In genomic region chr10:81559627-81560539, GRCm38 (mm10) we compare ENCODE assay signal across 8 mouse cellular contexts. TPM values are rescaled to one million over a fixed set of nuclear protein-coding genes. Genes with fewer than 3 reads are reported as not detected.
DNase-seq lines count a peak whose midpoint lies in the region; ATAC-seq and TF ChIP-seq lines count a peak whose summit lies in the region.

No protein-coding gene starts in this region.

- no peaks in the 10 kb centered on the region for H3K9me3 ChIP-seq in heart, embryonic 13.5 days
- no peaks in the 10 kb centered on the region for H3K9me3 ChIP-seq in kidney, embryonic 14.5 days (ENCODE audit: control insufficient read depth, low read length)
- H3K9me3 ChIP-seq in liver, embryonic 12.5 days (replicated peaks), result no peaks in the 10 kb centered on the region

- H3K4me3 ChIP-seq in C2C12 (ENCODE audit: insufficient read depth, poor library complexity, severe bottlenecking) (peak overlapping the region; percentile 95), myocyte (peak overlapping the region; percentile 98)
- H3K4me3 ChIP-seq in embryonic fibroblast, embryonic 13.5 days (ENCODE audit: insufficient read depth, low read length), result peak overlapping the region; percentile 96
- peak overlapping the region; percentile 97 for H3K4me3 ChIP-seq in heart, embryonic 13.5 days
- H3K4me3 ChIP-seq in kidney, embryonic 14.5 days (ENCODE audit: low read length), result peak overlapping the region; percentile 96
- peak overlapping the region; percentile 78 for H3K4me3 ChIP-seq in liver, embryonic 12.5 days

- TF ChIP-seq CTCF in C2C12 (IDR thresholded peaks at IDR 0.05; ENCODE audit: control insufficient read depth, insufficient read depth, insufficient read length), result no peak
- TF ChIP-seq CTCF in embryonic fibroblast, embryonic 13.5 days (IDR thresholded peaks at IDR 0.05; ENCODE audit: borderline replicate concordance, insufficient read depth, low read length), result no peak

- DNase-seq in adrenal gland, postnatal 14 days, result peak; percentile 91
- DNase-seq in testis, postnatal 10 days (ENCODE audit: low spot score), result peak; percentile 83

- peak overlapping the region; percentile 73 for H3K27ac ChIP-seq in embryonic fibroblast, embryonic 13.5 days (ENCODE audit: insufficient read depth, low read length)
- peak overlapping the region; percentile 97 for H3K27ac ChIP-seq in heart, embryonic 13.5 days (replicated peaks)
- H3K27ac ChIP-seq in kidney, embryonic 14.5 days (ENCODE audit: low read depth, low read length), result peak overlapping the region; percentile 95
- peak overlapping the region; percentile 83 for H3K27ac ChIP-seq in liver, embryonic 12.5 days

- peaks cover 52% of the 10 kb centered on the region for H3K79me2 ChIP-seq in C2C12 (ENCODE audit: control insufficient read depth, insufficient read depth)
- H3K79me2 ChIP-seq in myocyte (ENCODE audit: control insufficient read depth, insufficient read depth), result peaks cover 25% of the 10 kb centered on the region

- whole genome bisulfite sequencing in heart, embryonic 13.5 days, result 1% methylated on average over 35 of the region's 36 CpGs
- 1% methylated on average over 34 of the region's 36 CpGs for WGBS in kidney, embryonic 14.5 days
- WGBS in liver, embryonic 12.5 days (ENCODE audit: insufficient replicate concordance), result 3% methylated on average over 34 of the region's 36 CpGs

- H3K4me2 ChIP-seq in heart, embryonic 13.5 days, result peak overlapping the region; percentile 93
- peak overlapping the region; percentile 98 for H3K4me2 ChIP-seq in kidney, embryonic 14.5 days (replicated peaks; ENCODE audit: low read depth, low read length)
- peak overlapping the region; percentile 93 for H3K4me2 ChIP-seq in liver, embryonic 12.5 days
- H3K4me2 ChIP-seq in myocyte (ENCODE audit: low read depth), result peak overlapping the region; percentile 70

- no peaks in the 10 kb centered on the region for H3K27me3 ChIP-seq in C2C12 (ENCODE audit: control insufficient read depth, insufficient read depth, insufficient read length)
- no peaks in the 10 kb centered on the region for H3K27me3 ChIP-seq in heart, embryonic 13.5 days (replicated peaks)
- no peaks in the 10 kb centered on the region for H3K27me3 ChIP-seq in kidney, embryonic 14.5 days (ENCODE audit: control insufficient read depth, insufficient read depth, low read length)
- H3K27me3 ChIP-seq in liver, embryonic 12.5 days (replicated peaks), result no peaks in the 10 kb centered on the region
- H3K27me3 ChIP-seq in myocyte (ENCODE audit: control insufficient read depth, insufficient read depth, insufficient read length), result no peaks in the 10 kb centered on the region

- H3K36me3 ChIP-seq in C2C12 (ENCODE audit: control insufficient read depth, insufficient read depth) (peaks cover 28% of the 10 kb centered on the region), myocyte (ENCODE audit: control insufficient read depth, insufficient read depth) (no peaks in the 10 kb centered on the region)
- peaks cover 37% of the 10 kb centered on the region for H3K36me3 ChIP-seq in heart, embryonic 13.5 days
- H3K36me3 ChIP-seq in kidney, embryonic 14.5 days (ENCODE audit: control insufficient read depth, insufficient read depth, low read length), result peaks cover 23% of the 10 kb centered on the region
- H3K36me3 ChIP-seq in liver, embryonic 12.5 days, result peaks cover 34% of the 10 kb centered on the region

- ATAC-seq in heart, embryonic 13.5 days (ENCODE audit: extremely low read depth, insufficient number of reproducible peaks, low FRiP score, low TSS enrichment), result 0 out of 2 replicates have a peak, but pooled peaks have one; percentile 5
- peak; percentile 17 for ATAC-seq in kidney, embryonic 14.5 days (ENCODE audit: low FRiP score, low TSS enrichment)
- ATAC-seq in liver, embryonic 12.5 days, result peak; percentile 39

- peak overlapping the region; percentile 100 for H3K9ac ChIP-seq in heart, embryonic 13.5 days
- H3K9ac ChIP-seq in kidney, embryonic 14.5 days (ENCODE audit: low read depth, low read length), result peak overlapping the region; percentile 98
- peak overlapping the region; percentile 89 for H3K9ac ChIP-seq in liver, embryonic 12.5 days

- H3ac ChIP-seq in C2C12 (ENCODE audit: control insufficient read depth, insufficient read length, low read depth) (peak overlapping the region; percentile 97), myocyte (ENCODE audit: control insufficient read depth, insufficient read length) (peak overlapping the region; percentile 31)

- H3K79me3 ChIP-seq in C2C12 (ENCODE audit: low read depth), result peaks cover 30% of the 10 kb centered on the region

- peaks cover 5% of the 10 kb centered on the region for H3K4me1 ChIP-seq in embryonic fibroblast, embryonic 13.5 days (ENCODE audit: control insufficient read depth, insufficient read depth, low read length)
- peaks cover 48% of the 10 kb centered on the region for H3K4me1 ChIP-seq in heart, embryonic 13.5 days
- peaks cover 31% of the 10 kb centered on the region for H3K4me1 ChIP-seq in kidney, embryonic 14.5 days (ENCODE audit: control insufficient read depth, insufficient read depth, low read length)
- peaks cover 61% of the 10 kb centered on the region for H3K4me1 ChIP-seq in liver, embryonic 12.5 days

- peak; percentile 65 for TF ChIP-seq POLR2A in embryonic fibroblast, embryonic 13.5 days (IDR thresholded peaks at IDR 0.05; ENCODE audit: low read depth, low read length)
- peak; percentile 20 for TF ChIP-seq POLR2A in myocyte (IDR thresholded peaks at IDR 0.05; ENCODE audit: insufficient read length, low read depth)

TF ChIP-seq in C2C12, 6 proteins besides CTCF, POLR2A, EP300 and RAD21 (continues in another document):
- TF ChIP-seq USF1 (IDR thresholded peaks at IDR 0.05; ENCODE audit: low read depth) (no peak), FOSL1 (IDR thresholded peaks at IDR 0.05; ENCODE audit: insufficient read depth, low read length, poor library complexity, severe bottlenecking) (no peak), MYOD1 (IDR thresholded peaks at IDR 0.05; ENCODE audit: control insufficient read depth, insufficient read length, low read depth) (no peak), MYOG (IDR thresholded peaks at IDR 0.05; ENCODE audit: control insufficient read depth, extremely low read depth, insufficient read length) (no peak), MAX (IDR thresholded peaks at IDR 0.05) (no peak)

TF ChIP-seq in myocyte, 11 proteins besides CTCF, POLR2A, EP300 and RAD21 (continues in another document):
- TF ChIP-seq REST (IDR thresholded peaks at IDR 0.05; ENCODE audit: insufficient read depth, insufficient read length), result no peak
- TF ChIP-seq MYOD1 (IDR thresholded peaks at IDR 0.05; ENCODE audit: control insufficient read depth in 1 of 3, insufficient read length in 2 of 3, low read depth in 2 of 3), result peak in 1 of 3 experiments; percentile 2
- peak; percentile 1 for TF ChIP-seq POLR2AphosphoS2 (IDR thresholded peaks at IDR 0.05; ENCODE audit: insufficient read length, low read depth)
- TF ChIP-seq TCF3 (IDR thresholded peaks at IDR 0.05; ENCODE audit: insufficient read length, low read depth), result no peak
- TF ChIP-seq TCF12 (IDR thresholded peaks at IDR 0.05; ENCODE audit: insufficient read depth, poor library complexity, severe bottlenecking), result no peak

RNA-seq across cellular contexts. Expression of gene Aes, which starts 0.6 kb away (rescaled TPM):
- polyA plus RNA-seq in C2C12 (2012; fragmentation: generic; extraction: Trizol), result 532 TPM
- total RNA-seq in adrenal gland, postnatal 14 days (2021), result 646 and 698 TPM in 2 replicates
- 354 and 424 TPM in 2 replicates for polyA plus RNA-seq in embryonic fibroblast, embryonic 13.5 days (2011; ENCODE audit: insufficient read length, low read depth, missing spikeins)
- 629 and 649 TPM in 2 replicates for polyA plus RNA-seq in heart, embryonic 13.5 days (2015; fragmentation: Nextera tagmentation; extraction: Ambion mirVana)
- polyA plus RNA-seq in kidney, embryonic 14.5 days (2014; fragmentation: Nextera tagmentation; extraction: Ambion mirVana), result 408 and 609 TPM in 2 replicates
- polyA plus RNA-seq in liver, embryonic 12.5 days (2016; fragmentation: Nextera tagmentation; extraction: Ambion mirVana), result 263 and 270 TPM in 2 replicates
- 639 TPM for polyA plus RNA-seq in myocyte (2012; fragmentation: generic; extraction: Trizol)

RNA-seq across cellular contexts. Expression of gene Tle2, which starts 14.5 kb away (rescaled TPM):
- polyA plus RNA-seq in C2C12 (2012; fragmentation: generic; extraction: Trizol) (7.1 TPM), myocyte (2012; fragmentation: generic; extraction: Trizol) (11.3 TPM)
- total RNA-seq in adrenal gland, postnatal 14 days (2021), result 17.8 and 18.1 TPM in 2 replicates
- polyA plus RNA-seq in embryonic fibroblast, embryonic 13.5 days (2011; ENCODE audit: insufficient read length, low read depth, missing spikeins), result 22.4 and 25.7 TPM in 2 replicates
- polyA plus RNA-seq in heart, embryonic 13.5 days (2015; fragmentation: Nextera tagmentation; extraction: Ambion mirVana), result 23.4 and 26.4 TPM in 2 replicates
- 29.3 and 30.4 TPM in 2 replicates for polyA plus RNA-seq in kidney, embryonic 14.5 days (2014; fragmentation: Nextera tagmentation; extraction: Ambion mirVana)
- polyA plus RNA-seq in liver, embryonic 12.5 days (2016; fragmentation: Nextera tagmentation; extraction: Ambion mirVana), result 4.8 and 5.1 TPM in 2 replicates

RNA-seq across cellular contexts. Expression of gene Gna11, which starts 14.9 kb away (rescaled TPM):
- 77.6 TPM for polyA plus RNA-seq in C2C12 (2012; fragmentation: generic; extraction: Trizol)
- total RNA-seq in adrenal gland, postnatal 14 days (2021), result 65.0 and 67.2 TPM in 2 replicates
- polyA plus RNA-seq in embryonic fibroblast, embryonic 13.5 days (2011; ENCODE audit: insufficient read length, low read depth, missing spikeins), result 64.4 and 66.3 TPM in 2 replicates
- polyA plus RNA-seq in heart, embryonic 13.5 days (2015; fragmentation: Nextera tagmentation; extraction: Ambion mirVana), result 59.0 and 62.7 TPM in 2 replicates
- 77.7 and 89.2 TPM in 2 replicates for polyA plus RNA-seq in kidney, embryonic 14.5 days (2014; fragmentation: Nextera tagmentation; extraction: Ambion mirVana)
- polyA plus RNA-seq in liver, embryonic 12.5 days (2016; fragmentation: Nextera tagmentation; extraction: Ambion mirVana), result 27.7 and 28.3 TPM in 2 replicates
- 58.2 TPM for polyA plus RNA-seq in myocyte (2012; fragmentation: generic; extraction: Trizol)

RNA-seq across cellular contexts. Expression of gene Gna15, which starts 35.9 kb away (rescaled TPM):
- 0.16 TPM for polyA plus RNA-seq in C2C12 (2012; fragmentation: generic; extraction: Trizol)
- 0.85 and 1.9 TPM in 2 replicates for total RNA-seq in adrenal gland, postnatal 14 days (2021)
- 0.83 TPM in 1 of 2 replicates, not detected in the other for polyA plus RNA-seq in embryonic fibroblast, embryonic 13.5 days (2011; ENCODE audit: insufficient read length, low read depth, missing spikeins)
- 1.5 and 2.0 TPM in 2 replicates for polyA plus RNA-seq in heart, embryonic 13.5 days (2015; fragmentation: Nextera tagmentation; extraction: Ambion mirVana)
- polyA plus RNA-seq in kidney, embryonic 14.5 days (2014; fragmentation: Nextera tagmentation; extraction: Ambion mirVana), result 0.23 and 0.60 TPM in 2 replicates
- 7.0 and 7.3 TPM in 2 replicates for polyA plus RNA-seq in liver, embryonic 12.5 days (2016; fragmentation: Nextera tagmentation; extraction: Ambion mirVana)
- not detected for polyA plus RNA-seq in myocyte (2012; fragmentation: generic; extraction: Trizol)

RNA-seq across cellular contexts. Expression of gene Tle6, which starts 41.0 kb away (rescaled TPM):
- polyA plus RNA-seq in C2C12 (2012; fragmentation: generic; extraction: Trizol) (8.6 TPM), myocyte (2012; fragmentation: generic; extraction: Trizol) (15.3 TPM)
- total RNA-seq in adrenal gland, postnatal 14 days (2021), result 10.1 and 15.3 TPM in 2 replicates
- 16.5 and 26.4 TPM in 2 replicates for polyA plus RNA-seq in embryonic fibroblast, embryonic 13.5 days (2011; ENCODE audit: insufficient read length, low read depth, missing spikeins)
- 30.1 and 30.4 TPM in 2 replicates for polyA plus RNA-seq in heart, embryonic 13.5 days (2015; fragmentation: Nextera tagmentation; extraction: Ambion mirVana)
- polyA plus RNA-seq in kidney, embryonic 14.5 days (2014; fragmentation: Nextera tagmentation; extraction: Ambion mirVana), result 12.6 and 15.5 TPM in 2 replicates
- polyA plus RNA-seq in liver, embryonic 12.5 days (2016; fragmentation: Nextera tagmentation; extraction: Ambion mirVana), result 8.1 and 12.1 TPM in 2 replicates

Comparison
In these comparisons a context has a peak if more than half of its experiments do, and no peak if none do; other contexts are left out.
1. Peak in every context shown above with its lines: DNase-seq, ATAC-seq, H3K4me3 ChIP-seq and H3K27ac ChIP-seq.